Mouse (Mus musculus): ENCODE measurements around the gene Tlr5. TPM values are rescaled to one million over a fixed set of nuclear protein-coding genes. Genes with fewer than 3 reads are reported as not detected.

The Tlr5 gene
- polyA plus RNA-seq, 1 experiment from 2014 or later = 0.40 TPM

DNA sequence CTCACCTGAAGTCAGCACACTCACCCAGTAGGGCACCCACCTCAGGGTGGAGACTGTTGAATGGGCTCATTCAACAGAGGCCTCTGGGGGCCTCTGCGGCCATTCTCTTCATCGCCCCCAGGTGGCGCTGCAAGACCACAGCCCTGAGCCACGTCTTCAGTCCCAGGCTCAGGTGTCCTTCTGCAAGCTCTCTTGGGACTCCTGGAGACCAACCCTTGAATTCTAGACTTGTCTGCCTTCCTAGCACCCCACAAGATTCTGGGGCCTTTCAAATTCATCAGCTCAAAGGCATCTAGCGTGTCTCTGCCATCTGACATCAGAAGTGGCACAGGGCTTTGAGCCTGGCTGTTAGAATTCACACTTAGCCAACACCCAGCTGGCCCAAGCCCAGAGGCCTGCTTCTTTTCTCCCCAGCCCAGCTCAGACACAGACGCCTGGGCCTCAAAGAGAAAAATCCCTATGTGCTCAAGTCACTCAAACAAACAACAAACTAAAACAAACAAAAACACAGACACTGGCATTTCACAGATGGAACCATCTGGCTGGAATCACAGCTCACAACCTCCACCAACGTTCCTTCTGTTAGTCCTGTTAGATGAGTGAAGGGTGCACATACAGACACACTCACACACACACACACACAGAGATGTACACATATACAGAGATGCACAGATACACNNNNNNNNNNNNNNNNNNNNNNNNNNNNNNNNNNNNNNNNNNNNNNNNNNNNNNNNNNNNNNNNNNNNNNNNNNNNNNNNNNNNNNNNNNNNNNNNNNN lies 36.6 kb downstream of the Tlr5 start:
- WGBS (ENCODE audit: insufficient replicate concordance) = 12% methylated on average over 7 of the region's 7 CpGs
- Histone ChIP-seq H3K4me3 (replicated peaks) (no peak overlapping the region), H3K27me3 (no peaks in the 10 kb centered on the region), H3K9me3 (replicated peaks) (no peaks in the 10 kb centered on the region), H3K4me2 (no peak overlapping the region), H3K4me1 (replicated peaks) (no peaks in the 10 kb centered on the region), H3K36me3 (no peaks in the 10 kb centered on the region), H3K27ac (no peak overlapping the region), H3K9ac (no peak overlapping the region)
- ATAC-seq (ENCODE audit: low read depth) = no peak
- DNase-seq = no peak

Other genes starting within 250 kb of the Tlr5 start
- not detected in 2 replicates for gene Ccdc185, start 205.6 kb upstream of the Tlr5 start, polyA plus RNA-seq (2015; fragmentation: Nextera tagmentation; extraction: Ambion mirVana)
- 1.6 and 1.7 TPM in 2 replicates for gene Susd4, start 190.9 kb upstream of the Tlr5 start, polyA plus RNA-seq (2015; fragmentation: Nextera tagmentation; extraction: Ambion mirVana)

All from liver, embryonic 13.5 days (tissue).